Mouse (Mus musculus) MEL (cell line): ENCODE data around the gene Gjb4. TPM values are rescaled to one million over a fixed set of nuclear protein-coding genes. Genes with fewer than 3 reads are reported as not detected.

Experiments used
- DNase-seq: peaks from one replicate; pipeline ENCODE4 v3.0.0; 2011; ENCODE audit warnings: low read depth, low spot score
- H3K27ac ChIP-seq: 2 replicates; pipeline ENCODE4 v1.5.1; 2012; ENCODE audit warnings: low read depth, mild to moderate bottlenecking, control low read depth, low read length, moderate library complexity; ENCODE audit not compliant: control insufficient read depth
- H3K27me3 ChIP-seq, 2 experiments: fragments of 150-350 bp in 1 of 2; sonication (generic) in 1 of 2; 2 replicates each; pipeline ENCODE4 v1.6.1; 2012; ENCODE audit warnings: low read length in 2 of 2, mild to moderate bottlenecking in 2 of 2, improper control_type of control experiment in 1 of 2, moderate library complexity in 1 of 2; ENCODE audit not compliant: insufficient read depth in 2 of 2, control insufficient read depth in 1 of 2
- H3K36me3 ChIP-seq, 2 experiments: 2 replicates each; pipeline ENCODE4 v1.6.1; 2012 to 2014; ENCODE audit warnings: low read length in 2 of 2, improper control_type of control experiment in 1 of 2, inconsistent platforms in 1 of 2, mild to moderate bottlenecking in 1 of 2; ENCODE audit not compliant: insufficient read depth in 2 of 2, control insufficient read depth in 1 of 2
- H3K4me1 ChIP-seq, 2 experiments: fragments of 150-350 bp in 1 of 2; sonication (generic) in 1 of 2; 2 replicates each; pipeline ENCODE4 v1.6.1; 2012; ENCODE audit warnings: low read length in 2 of 2, improper control_type of control experiment in 1 of 2, mild to moderate bottlenecking in 1 of 2; ENCODE audit not compliant: insufficient read depth in 2 of 2, control insufficient read depth in 1 of 2
- H3K4me3 ChIP-seq, 2 experiments: fragments of 150-350 bp in 1 of 2; sonication (generic) in 1 of 2; 2 replicates each; pipeline ENCODE4 v1.5.1; 2012; ENCODE audit warnings: low read depth in 2 of 2, low read length in 2 of 2, mild to moderate bottlenecking in 2 of 2, moderate library complexity in 2 of 2, control low read depth in 1 of 2, improper control_type of control experiment in 1 of 2; ENCODE audit not compliant: control insufficient read depth in 1 of 2, insufficient read depth in 1 of 2
- H3K79me2 ChIP-seq: 2 replicates; pipeline ENCODE4 v1.6.1; 2012; ENCODE audit warnings: mild to moderate bottlenecking, low read length, moderate library complexity; ENCODE audit not compliant: control insufficient read depth, poor library complexity, insufficient read depth
- H3K9ac ChIP-seq: 2 replicates; pipeline ENCODE4 v1.6.1; 2012; ENCODE audit warnings: low read depth, mild to moderate bottlenecking, control low read depth, low read length, moderate library complexity; ENCODE audit not compliant: control insufficient read depth, poor library complexity, severe bottlenecking
- H3K9me3 ChIP-seq: fragments of 150-350 bp; sonication (generic); replicated peaks from 2 replicates; pipeline ENCODE4 v1.6.1; 2012; ENCODE audit warnings: mild to moderate bottlenecking, low read length, improper control_type of control experiment, moderate library complexity; ENCODE audit not compliant: insufficient read depth
- BHLHE40 ChIP-seq: IDR thresholded peaks from 2 replicates; pipeline ENCODE4 v1.6.1; 2012; ENCODE audit warnings: low read depth, mild to moderate bottlenecking, inconsistent platforms, low read length, improper control_type of control experiment, borderline replicate concordance
- CHD1 ChIP-seq: IDR thresholded peaks from 2 replicates; pipeline ENCODE4 v1.6.1; 2012; ENCODE audit warnings: low read depth, mild to moderate bottlenecking, inconsistent platforms, low read length, improper control_type of control experiment
- CHD2 ChIP-seq: IDR thresholded peaks from 2 replicates; pipeline ENCODE4 v1.6.1; 2011; ENCODE audit warnings: low read length, improper control_type of control experiment
- CTCF ChIP-seq, 3 experiments: IDR thresholded peaks in 2 of 3; conservative IDR thresholded peaks in 1 of 3; 2 replicates each; pipeline ENCODE4 v1.5.1; 2011 to 2012; ENCODE audit warnings: low read length in 3 of 3, low read depth in 2 of 3, mild to moderate bottlenecking in 2 of 3, improper control_type of control experiment in 1 of 3, inconsistent platforms in 1 of 3, mixed read lengths in 1 of 3, moderate library complexity in 1 of 3; ENCODE audit not compliant: control insufficient read depth in 1 of 3, insufficient read depth in 1 of 3, poor library complexity in 1 of 3, severe bottlenecking in 1 of 3
- ELF1 ChIP-seq: IDR thresholded peaks from 2 replicates; pipeline ENCODE4 v1.6.1; 2014; ENCODE audit warnings: low read depth, mild to moderate bottlenecking, inconsistent platforms, low read length, improper control_type of control experiment, moderate library complexity
- EP300 ChIP-seq, 2 experiments: IDR thresholded peaks; 2 replicates each; pipeline ENCODE4 v1.6.1; 2011; ENCODE audit warnings: improper control_type of control experiment in 2 of 2, low read length in 2 of 2, low read depth in 1 of 2, mild to moderate bottlenecking in 1 of 2
- ETS1 ChIP-seq: IDR thresholded peaks from 2 replicates; pipeline ENCODE4 v1.6.1; 2012; ENCODE audit warnings: low read depth, mild to moderate bottlenecking, inconsistent platforms, low read length, improper control_type of control experiment, moderate library complexity
- GABPA ChIP-seq: IDR thresholded peaks from 2 replicates; pipeline ENCODE4 v1.6.1; 2012; ENCODE audit warnings: low read depth, mild to moderate bottlenecking, inconsistent platforms, low read length, improper control_type of control experiment, moderate library complexity
- GATA1 ChIP-seq: IDR thresholded peaks from 2 replicates; pipeline ENCODE4 v1.6.1; 2011; ENCODE audit warnings: low read depth, low read length, improper control_type of control experiment
- HCFC1 ChIP-seq: IDR thresholded peaks from 2 replicates; pipeline ENCODE4 v1.6.1; 2012; ENCODE audit warnings: low read depth, mild to moderate bottlenecking, inconsistent platforms, low read length, improper control_type of control experiment, moderate library complexity
- JUND ChIP-seq: IDR thresholded peaks from 2 replicates; pipeline ENCODE4 v1.6.1; 2011; ENCODE audit warnings: low read depth, mild to moderate bottlenecking, improper control_type of control experiment, low read length
- KAT2A ChIP-seq: conservative IDR thresholded peaks from 2 replicates; pipeline ENCODE4 v1.6.1; 2012; ENCODE audit warnings: low read depth, low read length, improper control_type of control experiment, inconsistent platforms
- MAX ChIP-seq: IDR thresholded peaks from 2 replicates; pipeline ENCODE4 v1.6.1; 2011; ENCODE audit warnings: low read length, improper control_type of control experiment
- MEF2A ChIP-seq: IDR thresholded peaks from 2 replicates; pipeline ENCODE4 v1.6.1; 2014; ENCODE audit warnings: low read depth, mild to moderate bottlenecking, inconsistent platforms, low read length, improper control_type of control experiment; ENCODE audit not compliant: poor library complexity, insufficient replicate concordance, severe bottlenecking; ENCODE audit errors: extremely low read depth
- MXI1 ChIP-seq: IDR thresholded peaks from 2 replicates; pipeline ENCODE4 v1.6.1; 2011; ENCODE audit warnings: mild to moderate bottlenecking, low read depth, low read length, improper control_type of control experiment
- MYB ChIP-seq: IDR thresholded peaks from 2 replicates; pipeline ENCODE4 v1.6.1; 2011; ENCODE audit warnings: mild to moderate bottlenecking, low read depth, low read length, improper control_type of control experiment
- NELFE ChIP-seq: IDR thresholded peaks from 2 replicates; pipeline ENCODE4 v1.6.1; 2011; ENCODE audit warnings: low read depth, low read length, improper control_type of control experiment
- POLR2A ChIP-seq, 2 experiments: IDR thresholded peaks; 2 replicates each; pipeline ENCODE4 v1.6.1; 2011 to 2012; ENCODE audit warnings: low read length in 2 of 2, mild to moderate bottlenecking in 2 of 2, control low read depth in 1 of 2, improper control_type of control experiment in 1 of 2, low read depth in 1 of 2, moderate library complexity in 1 of 2; ENCODE audit not compliant: control insufficient read depth in 1 of 2, insufficient read depth in 1 of 2, poor library complexity in 1 of 2
- POLR2AphosphoS2 ChIP-seq: IDR thresholded peaks from 2 replicates; pipeline ENCODE4 v1.6.1; 2011; ENCODE audit warnings: low read length, improper control_type of control experiment
- RCOR1 ChIP-seq: IDR thresholded peaks from 2 replicates; pipeline ENCODE4 v1.6.1; 2012; ENCODE audit warnings: low read depth, mild to moderate bottlenecking, inconsistent platforms, low read length, improper control_type of control experiment
- SIN3A ChIP-seq: IDR thresholded peaks from 2 replicates; pipeline ENCODE4 v1.6.1; 2012; ENCODE audit warnings: low read length, improper control_type of control experiment, inconsistent platforms
- UBTF ChIP-seq: IDR thresholded peaks from 2 replicates; pipeline ENCODE4 v1.6.1; 2012; ENCODE audit warnings: low read depth, mild to moderate bottlenecking, inconsistent platforms, low read length, improper control_type of control experiment, moderate library complexity, borderline replicate concordance; ENCODE audit not compliant: insufficient read depth
- USF1 ChIP-seq: IDR thresholded peaks from 2 replicates; pipeline ENCODE4 v1.6.1; 2014; ENCODE audit warnings: low read depth, mild to moderate bottlenecking, inconsistent platforms, low read length, improper control_type of control experiment, moderate library complexity
- ZC3H11A ChIP-seq: IDR thresholded peaks from 2 replicates; pipeline ENCODE4 v1.6.1; 2012; ENCODE audit warnings: low read depth, mild to moderate bottlenecking, inconsistent platforms, low read length, improper control_type of control experiment
- ZKSCAN1 ChIP-seq: IDR thresholded peaks from 2 replicates; pipeline ENCODE4 v1.6.1; 2012; ENCODE audit warnings: low read depth, mild to moderate bottlenecking, inconsistent platforms, low read length, improper control_type of control experiment, moderate library complexity
- ZMIZ1 ChIP-seq: IDR thresholded peaks from 2 replicates; pipeline ENCODE4 v1.6.1; 2012; ENCODE audit warnings: low read depth, mild to moderate bottlenecking, inconsistent platforms, low read length, improper control_type of control experiment, moderate library complexity
- ZNF384 ChIP-seq: IDR thresholded peaks from 2 replicates; pipeline ENCODE4 v1.6.1; 2012; ENCODE audit warnings: low read depth, mild to moderate bottlenecking, inconsistent platforms, low read length, improper control_type of control experiment
- polyA plus RNA-seq, 2 experiments: library from polyadenylated mRNA; stranded (reverse) in 1 of 2; unstranded in 1 of 2; fragments of >175 nt in 1 of 2; fragments of >200 nt in 1 of 2; gene quantifications; 2 replicates each; pipeline versions ENCODE4 v1.2.1 to v1.2.4; 2012; ENCODE audit warnings: low replicate concordance in 2 of 2, low read depth in 1 of 2; ENCODE audit not compliant: insufficient read length in 2 of 2, insufficient read depth in 1 of 2, missing spikeins in 1 of 2
- total RNA-seq: library from RNA; depleted of rRNA; stranded (reverse); fragments of 300-350 nt; gene quantifications from 2 replicates; pipeline ENCODE4 v1.2.3, GENCODE M21; 2012

Gjb4 gene
- total and polyA plus RNA-seq, 3 experiments, result not detected

GRCm38 (mm10) chr4:127334870-127335504 lies 18.9 kb downstream of the Gjb4 start:
- Histone ChIP-seq H3K9me3 (no peaks in the 10 kb centered on the region), H3K27ac (no peak overlapping the region), H3K9ac (no peak overlapping the region), H3K4me1 (no peaks in the 10 kb centered on the region), H3K36me3 (no peaks in the 10 kb centered on the region), H3K4me3 (no peak overlapping the region), H3K79me2 (no peaks in the 10 kb centered on the region), H3K27me3 (no peaks in the 10 kb centered on the region)
- DNase-seq, result no peak
- TF ChIP-seq ZNF384, result no peak
- no peak for TF ChIP-seq RCOR1
- TF ChIP-seq MXI1, result no peak
- no peak for TF ChIP-seq ZC3H11A
- TF ChIP-seq ZKSCAN1, result no peak
- no peak for TF ChIP-seq BHLHE40
- TF ChIP-seq ETS1, result no peak
- TF ChIP-seq GABPA, result no peak
- TF ChIP-seq ZMIZ1, result no peak
- no peak for TF ChIP-seq SIN3A
- no peak for TF ChIP-seq JUND
- TF ChIP-seq NELFE, result no peak
- no peak for TF ChIP-seq POLR2A (IDR thresholded peaks at IDR 0.05; ENCODE audit: control insufficient read depth in 1 of 2, insufficient read depth in 1 of 2, low read depth in 1 of 2, low read length in 2 of 2, poor library complexity in 1 of 2)
- no peak for TF ChIP-seq POLR2AphosphoS2
- TF ChIP-seq CHD2, result no peak
- TF ChIP-seq KAT2A, result no peak
- TF ChIP-seq UBTF, result no peak
- no peak for TF ChIP-seq USF1
- no peak for TF ChIP-seq MEF2A
- no peak for TF ChIP-seq CTCF (IDR thresholded peaks at IDR 0.05 in 2 of 3, conservative IDR thresholded peaks at IDR 0.05 in 1 of 3; ENCODE audit: control insufficient read depth in 1 of 3, insufficient read depth in 1 of 3, low read depth in 2 of 3, low read length in 3 of 3, poor library complexity in 1 of 3, severe bottlenecking in 1 of 3)

GRCm38 (mm10) chr4:127331171-127331570 lies 22.7 kb downstream of the Gjb4 start:
- H3K27me3 ChIP-seq, result no peaks in the 10 kb centered on the region
- DNase-seq, result no peak
- no peaks in the 10 kb centered on the region for H3K9me3 ChIP-seq
- H3K9ac ChIP-seq, result no peak overlapping the region
- H3K27ac ChIP-seq, result no peak overlapping the region
- H3K4me3 ChIP-seq, result no peak overlapping the region
- no peak for TF ChIP-seq NELFE
- TF ChIP-seq USF1, result no peak
- TF ChIP-seq MAX, result no peak
- no peak for TF ChIP-seq ELF1
- no peak for TF ChIP-seq CHD2
- no peak for TF ChIP-seq JUND
- TF ChIP-seq CHD1, result no peak
- TF ChIP-seq ZC3H11A, result no peak
- TF ChIP-seq KAT2A, result no peak
- TF ChIP-seq GATA1, result no peak
- no peak for TF ChIP-seq POLR2AphosphoS2
- TF ChIP-seq POLR2A (IDR thresholded peaks at IDR 0.05; ENCODE audit: control insufficient read depth in 1 of 2, insufficient read depth in 1 of 2, low read depth in 1 of 2, low read length in 2 of 2, poor library complexity in 1 of 2), result no peak
- TF ChIP-seq MEF2A, result no peak
- TF ChIP-seq MYB, result no peak
- no peak for TF ChIP-seq MXI1
- no peak for TF ChIP-seq ZNF384
- TF ChIP-seq BHLHE40, result no peak
- TF ChIP-seq UBTF, result no peak
- no peak for TF ChIP-seq EP300 (IDR thresholded peaks at IDR 0.05; ENCODE audit: low read depth in 1 of 2, low read length in 2 of 2)
- TF ChIP-seq HCFC1, result no peak
- TF ChIP-seq, all 39 proteins: peak for 0
- Histone ChIP-seq H3K36me3 (no peaks in the 10 kb centered on the region), H3K4me1 (no peaks in the 10 kb centered on the region), H3K79me2 (no peaks in the 10 kb centered on the region)
